Mouse (Mus musculus) C2C12 (cell line): ENCODE results near the gene Mfap2. TPM values are rescaled to one million over a fixed set of nuclear protein-coding genes. Genes with fewer than 3 reads are reported as not detected.

Experiments
- H3K27me3 ChIP-seq: one replicate; pipeline ENCODE4 v1.6.1; 2011; ENCODE audit not compliant: control insufficient read depth, insufficient read depth, insufficient read length
- H3K36me3 ChIP-seq: one replicate; pipeline ENCODE4 v1.6.1; 2011; ENCODE audit not compliant: control insufficient read depth, insufficient read depth
- H3K4me3 ChIP-seq: one replicate; pipeline ENCODE4 v1.5.1; 2011; ENCODE audit warnings: mild to moderate bottlenecking, control low read depth; ENCODE audit not compliant: poor library complexity, insufficient read depth, severe bottlenecking
- H3K79me2 ChIP-seq: one replicate; pipeline ENCODE4 v1.6.1; 2011; ENCODE audit not compliant: control insufficient read depth, insufficient read depth
- H3K79me3 ChIP-seq: one replicate; pipeline ENCODE4 v1.6.1; 2011; ENCODE audit warnings: low read depth, control low read depth
- H3ac ChIP-seq: one replicate; pipeline ENCODE3; 2011; ENCODE audit warnings: low read depth; ENCODE audit not compliant: control insufficient read depth, insufficient read length
- CEBPB ChIP-seq: IDR thresholded peaks from one replicate; pipeline ENCODE4 v1.6.1; 2011; ENCODE audit warnings: low read depth, mild to moderate bottlenecking, control low read depth, moderate library complexity
- CTCF ChIP-seq: IDR thresholded peaks from one replicate; pipeline ENCODE4 v1.5.1; 2011; ENCODE audit not compliant: control insufficient read depth, insufficient read depth, insufficient read length
- FOSL1 ChIP-seq: IDR thresholded peaks from one replicate; pipeline ENCODE4 v1.8.0; 2011; ENCODE audit warnings: mild to moderate bottlenecking, low read length; ENCODE audit not compliant: poor library complexity, insufficient read depth, severe bottlenecking
- MAX ChIP-seq: IDR thresholded peaks from one replicate; pipeline ENCODE4 v1.6.1; 2011; ENCODE audit warnings: mild to moderate bottlenecking, control low read depth
- MYOD1 ChIP-seq: IDR thresholded peaks from one replicate; pipeline ENCODE4 v1.6.1; 2011; ENCODE audit warnings: low read depth; ENCODE audit not compliant: control insufficient read depth, insufficient read length
- MYOG ChIP-seq: IDR thresholded peaks from one replicate; pipeline ENCODE4 v1.6.1; 2011; ENCODE audit not compliant: control insufficient read depth, insufficient read length; ENCODE audit errors: extremely low read depth
- USF1 ChIP-seq: IDR thresholded peaks from one replicate; pipeline ENCODE4 v1.6.1; 2011; ENCODE audit warnings: low read depth, mild to moderate bottlenecking, control low read depth, moderate library complexity
- polyA plus RNA-seq: library from polyadenylated mRNA; unstranded; fragments of >200 nt; fragmentation: generic; extraction: Trizol; gene quantifications from one replicate; pipeline ENCODE4 v1.2.1, GENCODE M21; 2012; ENCODE audit warnings: missing spikeins

The Mfap2 gene
- polyA plus RNA-seq, 1 experiment = 2.0 TPM

DNA sequence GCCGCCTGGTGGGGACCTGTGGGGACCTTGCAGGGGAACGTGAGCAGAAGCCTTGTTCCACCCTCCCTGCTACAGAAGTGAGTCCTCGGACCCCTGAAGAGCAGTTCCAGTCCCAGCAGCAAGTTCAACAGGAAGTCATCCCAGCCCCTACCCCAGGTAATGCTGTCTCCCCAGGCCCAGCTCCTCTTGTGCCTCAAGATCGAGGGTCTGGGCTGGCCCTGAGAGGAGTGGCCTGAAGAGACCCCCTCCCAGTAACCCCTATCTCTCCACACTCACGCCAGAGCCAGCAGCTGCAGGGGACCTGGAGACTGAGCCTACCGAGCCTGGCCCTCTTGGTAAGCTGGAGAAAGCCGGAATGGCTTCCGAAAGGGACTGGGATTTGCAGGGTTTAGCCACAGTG, 3.9 kb downstream of the Mfap2 start:
- H3K36me3 ChIP-seq = no peaks in the 10 kb centered on the region
- no peak overlapping the region for H3K4me3 ChIP-seq
- H3ac ChIP-seq = no peak overlapping the region
- no peaks in the 10 kb centered on the region for H3K79me2 ChIP-seq
- no peaks in the 10 kb centered on the region for H3K79me3 ChIP-seq
- no peak for TF ChIP-seq MYOD1
- no peak for TF ChIP-seq CEBPB
- TF ChIP-seq USF1 = no peak
- no peak for TF ChIP-seq FOSL1
- no peak for TF ChIP-seq MAX
- TF ChIP-seq MYOG = no peak
- no peak for TF ChIP-seq CTCF
- H3K27me3 ChIP-seq = no peaks in the 10 kb centered on the region

DNA sequence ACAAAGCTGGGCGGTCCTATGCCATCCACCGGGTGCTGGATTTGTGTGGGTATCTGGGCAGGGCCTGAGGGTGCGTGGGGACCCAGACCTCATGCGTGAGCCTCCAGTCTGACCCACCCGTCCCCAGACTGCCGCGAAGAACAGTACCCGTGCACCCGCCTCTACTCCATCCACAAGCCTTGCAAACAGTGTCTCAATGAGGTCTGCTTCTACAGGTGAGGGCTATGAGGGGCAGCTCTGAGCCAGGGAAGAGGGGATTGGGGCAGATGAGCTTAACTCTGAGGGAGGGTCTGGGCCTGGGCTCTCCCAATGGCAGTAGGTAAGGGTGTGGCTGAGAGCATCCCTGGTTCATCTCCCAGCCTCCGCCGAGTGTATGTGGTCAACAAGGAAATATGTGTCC, 4.6 kb downstream of the Mfap2 start:
- no peaks in the 10 kb centered on the region for H3K79me3 ChIP-seq
- H3ac ChIP-seq = no peak overlapping the region
- no peaks in the 10 kb centered on the region for H3K79me2 ChIP-seq
- no peaks in the 10 kb centered on the region for H3K36me3 ChIP-seq
- TF ChIP-seq FOSL1 (no peak), CTCF (no peak), CEBPB (no peak), MYOD1 (no peak), MAX (no peak), USF1 (no peak), MYOG (no peak)
- H3K4me3 ChIP-seq = no peak overlapping the region
- no peaks in the 10 kb centered on the region for H3K27me3 ChIP-seq

DNA sequence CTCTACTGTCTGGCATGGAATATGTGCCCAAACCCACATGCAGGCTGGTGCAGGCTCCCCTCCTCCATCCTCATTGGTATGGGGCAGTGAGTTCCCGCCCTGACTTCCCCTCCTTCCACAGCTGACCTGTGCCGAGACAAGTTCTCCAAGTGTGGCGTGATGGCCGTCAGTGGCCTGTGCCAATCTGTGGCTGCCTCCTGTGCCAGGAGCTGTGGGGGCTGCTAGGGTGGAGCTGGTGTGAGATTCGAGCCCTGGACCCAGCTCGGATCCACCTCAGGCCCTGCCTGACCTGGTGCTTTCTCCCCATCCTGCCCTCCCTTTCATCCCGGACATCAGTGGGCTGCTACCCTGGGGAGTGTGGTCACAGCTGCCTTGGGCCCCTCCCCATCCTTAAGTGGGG, 5.1 kb downstream of the Mfap2 start:
- no peaks in the 10 kb centered on the region for H3K36me3 ChIP-seq
- no peaks in the 10 kb centered on the region for H3K79me3 ChIP-seq
- no peaks in the 10 kb centered on the region for H3K27me3 ChIP-seq
- H3ac ChIP-seq = no peak overlapping the region
- no peaks in the 10 kb centered on the region for H3K79me2 ChIP-seq
- no peak overlapping the region for H3K4me3 ChIP-seq
- no peak for TF ChIP-seq MAX
- no peak for TF ChIP-seq MYOG
- no peak for TF ChIP-seq MYOD1
- no peak for TF ChIP-seq CTCF
- TF ChIP-seq CEBPB = no peak
- no peak for TF ChIP-seq FOSL1
- no peak for TF ChIP-seq USF1

DNA sequence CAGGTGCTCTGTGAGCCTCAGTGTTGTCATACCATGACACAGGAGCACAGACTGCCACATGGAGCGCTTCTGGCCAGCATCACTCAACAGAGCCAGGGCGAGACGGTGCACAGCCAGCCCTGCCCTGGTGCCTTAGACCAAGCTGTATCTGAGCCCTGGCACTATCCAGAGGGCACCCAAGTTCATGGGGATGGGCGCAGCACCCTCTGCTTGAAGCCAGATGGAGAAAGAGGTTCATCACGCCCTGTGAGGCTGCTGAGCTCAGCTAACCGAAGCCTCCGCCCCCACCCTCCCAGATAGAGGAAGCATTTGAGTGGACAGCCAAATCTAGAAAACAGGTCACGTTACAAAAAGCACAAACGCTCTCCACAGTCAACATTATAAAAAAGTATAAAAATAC, 6.1 kb downstream of the Mfap2 start:
- Histone ChIP-seq H3K27me3 (no peaks in the 10 kb centered on the region), H3K79me3 (no peaks in the 10 kb centered on the region), H3K36me3 (no peaks in the 10 kb centered on the region), H3ac (no peak overlapping the region), H3K4me3 (no peak overlapping the region), H3K79me2 (no peaks in the 10 kb centered on the region)
- TF ChIP-seq FOSL1 (no peak), MYOD1 (no peak), MYOG (no peak), CTCF (no peak), CEBPB (no peak), USF1 (no peak), MAX (no peak)

DNA sequence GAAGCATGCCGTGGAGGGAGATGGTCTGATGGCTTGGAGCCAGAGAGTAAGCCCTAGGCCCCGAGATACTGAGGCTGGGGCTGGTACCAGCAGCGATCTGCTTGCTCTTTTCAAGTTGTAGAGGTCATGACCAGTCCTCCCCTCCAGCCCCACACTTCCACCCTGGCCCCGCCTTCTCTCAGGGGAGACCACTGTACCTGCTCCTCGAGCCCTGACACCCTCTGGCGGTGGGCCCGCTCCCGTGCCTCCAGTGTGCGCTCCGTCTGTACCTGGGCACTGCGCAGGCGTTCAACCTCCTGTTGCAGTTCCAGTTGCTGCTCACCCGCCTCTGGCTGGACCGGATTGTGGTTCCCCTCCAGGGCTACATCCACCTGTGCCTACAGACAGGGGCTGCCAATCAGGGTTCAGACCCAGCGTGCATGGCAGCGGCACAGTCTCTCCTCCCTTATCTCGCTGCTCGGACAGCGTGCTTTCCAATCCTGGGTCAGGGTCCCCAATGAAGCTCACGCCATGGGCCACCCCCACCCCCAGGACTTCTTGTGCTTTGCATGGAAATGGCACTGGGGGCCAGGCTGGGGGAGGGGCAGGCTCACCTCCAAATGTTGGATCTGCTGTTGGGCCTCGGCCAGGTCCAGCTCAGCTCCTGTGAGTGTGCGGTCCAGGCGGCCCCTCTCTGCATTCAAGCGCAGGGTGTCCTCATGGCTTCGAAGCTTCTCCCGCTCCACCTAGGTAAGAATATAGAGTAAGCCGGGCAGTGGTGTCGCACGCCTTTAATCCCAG, 7.6 kb downstream of the Mfap2 start:
- H3K79me3 ChIP-seq = no peaks in the 10 kb centered on the region
- no peaks in the 10 kb centered on the region for H3K27me3 ChIP-seq
- no peak overlapping the region for H3ac ChIP-seq
- TF ChIP-seq CTCF = no peak
- TF ChIP-seq USF1 = no peak
- no peak for TF ChIP-seq CEBPB
- no peak for TF ChIP-seq MYOG
- no peak for TF ChIP-seq FOSL1
- no peak overlapping the region for H3K4me3 ChIP-seq
- H3K36me3 ChIP-seq = no peaks in the 10 kb centered on the region
- H3K79me2 ChIP-seq = no peaks in the 10 kb centered on the region

DNA sequence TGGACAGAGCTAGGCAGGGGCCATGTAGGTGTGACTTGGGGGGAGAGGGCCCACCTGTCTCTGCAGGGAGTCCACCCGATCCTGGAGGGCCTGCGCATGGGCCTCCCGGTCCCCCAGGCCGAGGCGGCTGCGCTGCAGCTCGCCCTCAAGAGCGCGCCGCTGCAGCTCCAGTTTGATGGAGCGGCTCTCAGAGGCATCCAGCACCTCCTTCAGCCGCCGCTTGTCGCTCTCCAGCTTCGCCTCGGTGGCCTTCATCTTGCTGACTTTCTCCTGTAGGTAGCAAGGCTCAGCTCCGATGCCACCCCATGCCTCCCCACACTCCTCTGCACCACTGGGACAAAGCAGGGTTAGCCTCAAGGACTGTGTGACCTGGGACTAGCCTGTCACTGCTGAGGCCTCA, 10.0 kb downstream of the Mfap2 start:
- Histone ChIP-seq H3K36me3 (no peaks in the 10 kb centered on the region), H3K79me3 (no peaks in the 10 kb centered on the region), H3K27me3 (no peaks in the 10 kb centered on the region), H3ac (no peak overlapping the region), H3K4me3 (no peak overlapping the region), H3K79me2 (no peaks in the 10 kb centered on the region)
- TF ChIP-seq FOSL1 (no peak), MYOD1 (no peak), CEBPB (no peak), CTCF (no peak), MAX (no peak), USF1 (no peak), MYOG (no peak)
